Mouse (Mus musculus): Measurements from ENCODE around the gene Gapvd1.

DNA sequence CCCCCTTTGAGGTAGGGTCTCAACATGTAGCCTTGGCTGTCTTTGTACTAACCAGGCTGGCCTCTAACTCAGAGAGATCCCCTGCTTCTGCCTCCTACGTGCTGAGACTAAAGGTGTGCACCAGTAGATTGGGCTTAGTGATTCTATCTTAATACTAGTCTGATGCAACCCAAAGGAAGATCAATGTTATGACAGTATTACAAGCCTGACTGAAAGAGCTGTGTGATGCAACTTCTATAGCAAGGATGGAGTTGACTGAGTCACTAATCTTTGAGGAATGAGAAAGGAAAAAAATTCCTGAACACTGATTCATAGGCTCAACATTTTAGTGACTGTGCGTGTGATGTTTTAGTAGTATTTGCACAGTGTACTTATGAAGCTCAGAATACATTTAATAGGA lies 15.0 kb upstream of the Gapvd1 start:
- TF ChIP-seq CTCF (IDR thresholded peaks at IDR 0.05; ENCODE audit: borderline replicate concordance, control insufficient read depth, extremely low read depth, insufficient read depth, low read length, poor library complexity), result no peak
- no peak for TF ChIP-seq POLR2A (IDR thresholded peaks at IDR 0.05; ENCODE audit: control insufficient read depth, extremely low read depth, insufficient read depth, low read length, poor library complexity)
